Mouse (Mus musculus) left cerebral cortex, postnatal 36 days (tissue): Measurements from ENCODE around the gene Brms1. TPM values are rescaled to one million over a fixed set of nuclear protein-coding genes. Genes with fewer than 3 reads are reported as not detected.
"Not testable (repeated sequence)": the region's sequence is repeated elsewhere in the genome, so short reads cannot be mapped to it uniquely, and the experiment has no call there.

Experiments
- DNase-seq, 2 experiments: peaks; one replicate each; pipeline ENCODE4 v3.0.0; 2021 to 2022; ENCODE audit warnings: low spot score in 2 of 2, mixed read lengths in 1 of 2
- intact Hi-C: fragments of 180-260 bp; cut with DNase I; formaldehyde crosslinking; loops from one replicate; pipeline ENCODE4 v1.15.1; 2025
- total RNA-seq, 2 experiments: library from RNA; stranded (reverse); gene quantifications; 2 replicates each; pipeline ENCODE4 v1.2.3; 2021

Brms1 gene
- total RNA-seq, 2 experiments from 2014 or later, result 22.7 to 25.6 TPM

DNA sequence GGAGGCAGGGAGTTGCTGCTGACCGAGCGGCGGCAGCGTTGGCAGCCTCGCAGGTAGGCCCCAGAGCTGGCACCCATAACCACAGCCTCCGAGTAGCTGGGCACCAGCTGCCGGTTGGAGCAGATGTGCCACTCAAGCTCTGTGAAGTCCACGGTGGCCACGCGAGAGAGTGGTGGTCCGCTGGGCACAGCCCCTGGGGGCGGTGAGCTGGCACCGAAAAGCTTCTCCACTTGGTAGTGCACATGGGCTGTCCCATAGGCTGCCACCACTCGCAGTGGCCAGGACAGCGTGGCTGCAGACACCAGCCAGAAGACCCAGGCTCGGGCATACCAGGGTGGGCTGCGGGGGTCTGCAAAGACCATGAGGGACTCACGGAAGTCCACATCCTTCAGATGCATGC lies 40.9 kb downstream of the Brms1 start:
- intact Hi-C loops, result no loop called here
- no peak for DNase-seq

DNA sequence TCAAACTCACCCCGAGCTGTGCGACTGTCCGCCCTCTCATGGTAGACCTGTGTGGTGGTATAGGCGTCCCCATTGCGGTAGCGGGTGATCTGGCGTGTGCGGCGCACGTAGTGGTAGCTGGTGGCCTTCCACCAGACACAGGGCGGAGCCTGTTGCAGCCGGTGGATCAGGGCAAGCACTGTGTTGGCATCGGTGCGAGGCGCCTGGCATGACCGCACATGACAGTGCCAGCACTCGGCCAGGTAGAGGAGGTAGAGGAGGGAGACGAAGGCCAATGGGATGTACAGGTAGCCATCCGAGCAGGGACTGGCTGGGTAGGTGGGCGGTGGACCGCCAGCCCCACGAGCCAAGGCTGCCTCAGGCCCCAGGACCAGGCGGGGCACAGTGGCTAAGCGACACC lies 41.4 kb downstream of the Brms1 start:
- intact Hi-C loops, result no loop called here
- no peak for DNase-seq

DNA sequence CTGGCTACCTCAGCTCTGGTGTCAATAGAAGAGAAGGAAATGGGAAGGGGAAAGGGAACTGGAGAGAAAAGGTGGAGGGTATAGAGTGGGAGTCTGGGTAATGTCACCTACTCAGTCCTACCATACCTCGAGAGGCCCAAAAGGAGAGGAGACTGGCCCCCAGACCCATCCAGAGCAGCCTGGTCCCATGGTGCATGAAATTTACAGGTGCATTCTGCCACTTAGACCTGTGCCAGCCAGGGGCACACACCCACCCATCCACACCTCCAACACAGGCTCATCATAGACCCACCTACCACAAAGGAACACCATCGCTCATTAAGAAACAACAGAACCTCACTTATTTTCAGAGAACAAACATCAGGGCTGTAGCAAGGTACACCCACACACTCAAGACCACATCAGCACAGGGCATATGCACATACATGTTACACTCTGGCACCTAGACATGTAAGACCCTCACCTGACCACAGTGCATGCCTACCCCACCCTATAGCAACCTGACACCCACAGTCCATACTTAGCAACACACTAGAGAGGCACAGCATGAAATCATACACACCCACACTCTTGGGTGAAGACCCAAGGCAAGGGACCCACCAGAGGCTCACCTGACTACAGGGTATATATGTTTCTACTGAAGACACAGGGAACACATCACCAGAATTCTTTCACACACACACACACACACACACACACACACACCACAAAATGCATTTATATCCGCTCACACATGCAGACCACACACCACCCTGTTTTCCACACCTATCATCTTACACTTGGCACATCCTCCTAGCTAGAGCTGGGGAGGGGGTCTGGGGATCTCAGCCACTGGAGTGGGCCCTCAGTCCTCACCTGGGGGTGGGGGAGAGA lies 43.0 kb downstream of the Brms1 start:
- intact Hi-C loops, result no loop called here
- no peak for DNase-seq

DNA sequence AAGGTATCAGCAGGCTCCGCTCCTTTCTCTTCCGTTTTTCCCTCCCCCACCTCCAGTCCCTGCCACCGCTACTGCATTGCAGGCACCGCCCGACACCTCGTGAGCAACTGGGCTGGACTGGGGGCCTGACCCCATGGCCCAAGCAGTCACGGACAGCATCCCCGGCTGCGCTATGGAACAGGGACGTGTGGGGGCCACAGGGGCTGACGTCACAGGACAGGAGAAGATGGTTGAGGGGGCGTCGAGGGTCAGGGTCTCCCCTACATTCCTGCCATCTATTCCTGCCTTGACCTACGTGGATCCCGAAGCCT lies 43.6 kb downstream of the Brms1 start:
- intact Hi-C loops, result no loop called here
- no peak for DNase-seq

GRCm38 (mm10) chr19:5085145-5085863 lies 44.1 kb downstream of the Brms1 start, which contains the start of gene Tmem151a:
Tmem151a (minus strand) TSS chr19:5085531.
- peak in 1 of 2 experiments; percentile 75 for DNase-seq
- intact Hi-C loops, result no loop called here

- DNase-seq, intact Hi-C loops: not testable (repeated sequence)
Observed at GRCm38 (mm10) chr19:5086533-5086932, 45.4 kb downstream of the Brms1 start.

DNA sequence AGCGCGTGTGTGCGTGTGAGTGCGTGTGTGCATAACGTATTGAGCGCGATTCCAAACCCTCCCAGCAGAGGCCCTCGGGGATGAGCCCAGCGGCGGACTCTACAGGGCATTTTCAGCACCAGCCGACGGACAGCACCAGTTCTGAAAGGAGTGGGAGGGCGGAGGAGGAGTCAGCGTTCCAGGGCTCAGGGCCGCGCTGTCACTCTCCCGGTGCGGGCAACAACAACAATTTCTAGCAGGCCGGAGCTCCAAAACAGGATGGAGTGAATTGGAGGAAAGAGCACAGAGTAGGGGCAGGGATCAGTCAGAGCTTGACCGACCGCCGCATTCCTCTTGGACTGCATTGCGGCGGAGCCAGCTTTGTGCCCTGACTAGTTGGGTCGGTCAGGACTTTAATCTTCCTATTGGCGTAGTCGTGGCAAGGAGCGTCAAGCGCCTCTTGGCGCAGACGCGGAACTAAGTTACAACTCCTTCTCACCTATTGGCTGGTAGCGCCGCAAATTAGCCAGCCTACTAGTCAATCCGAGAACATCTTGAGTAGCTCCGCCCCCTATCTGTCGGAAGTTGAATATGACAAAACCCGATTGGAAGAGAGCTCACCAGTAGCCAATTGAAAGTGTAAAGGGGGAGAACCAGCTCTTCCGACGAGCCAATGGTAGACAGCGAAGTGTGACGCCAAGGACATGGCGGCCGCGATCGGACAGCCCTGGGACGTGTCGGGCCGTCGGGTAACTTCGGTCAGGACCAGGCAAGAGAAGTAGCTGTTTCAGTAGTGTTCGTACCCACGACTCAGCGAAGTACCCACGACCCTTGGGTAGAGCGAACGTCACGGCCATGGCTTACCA lies 47.0 kb downstream of the Brms1 start, which contains the start of gene Yif1a:
Gene Yif1a (plus strand): TSS at position 655 of the 845 bp plus-strand sequence.
- peak; percentile 91 to 94 for DNase-seq
- intact Hi-C loops, result no loop called here

DNA sequence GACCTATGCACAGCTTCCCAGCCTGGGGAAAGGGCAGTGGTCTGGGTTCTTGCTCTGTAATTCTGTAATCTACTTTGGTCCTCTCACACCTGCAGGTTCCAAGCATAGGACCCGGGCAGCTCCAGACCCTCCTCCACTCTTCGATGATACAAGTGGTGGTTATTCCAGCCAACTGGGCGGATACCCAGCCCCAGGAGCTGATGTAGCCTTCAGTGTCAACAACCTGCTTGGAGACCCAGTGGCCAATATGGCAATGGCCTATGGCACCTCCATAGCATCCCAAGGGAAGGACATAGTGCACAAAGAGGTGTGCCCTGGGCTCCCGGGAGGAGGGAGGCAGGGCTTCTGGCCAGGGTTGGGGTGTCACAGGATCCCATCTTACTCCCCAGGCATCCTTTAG lies 48.2 kb downstream of the Brms1 start:
- no peak for DNase-seq

GRCm38 (mm10) chr19:5092083-5092482 lies 50.9 kb downstream of the Brms1 start:
- no peak for DNase-seq
- intact Hi-C loops, result no loop called here

More for the DNA sequence above, 48.2 kb downstream of the Brms1 start:
- intact Hi-C loops, result no loop called here

- intact Hi-C loops, result no loop called here
- no peak for DNase-seq
Observed at GRCm38 (mm10) chr19:5093481-5094242, 52.5 kb downstream of the Brms1 start.

DNA sequence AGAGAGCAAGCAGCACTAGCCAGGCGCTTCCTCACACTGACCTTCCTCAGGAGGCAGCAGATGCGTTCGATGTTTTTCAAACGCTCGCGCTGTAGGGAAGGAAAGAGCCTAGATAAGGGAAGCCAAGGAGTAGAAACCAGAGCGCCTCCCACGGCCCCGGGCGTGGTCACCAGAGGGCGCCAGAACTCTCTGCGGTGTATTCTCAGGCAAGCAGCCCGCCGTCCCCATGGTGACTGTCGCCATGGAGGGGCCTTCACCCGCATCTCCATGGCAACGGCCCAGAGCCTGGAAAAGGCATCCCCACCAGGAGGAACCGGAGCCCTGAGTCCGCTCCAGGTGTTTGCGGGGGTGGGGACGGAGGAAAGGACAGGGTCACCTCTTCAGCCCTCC lies 53.1 kb downstream of the Brms1 start:
- DNase-seq, result peak; percentile 95 to 96
- intact Hi-C loops, result no loop called here

GRCm38 (mm10) chr19:5094746-5095417 lies 53.7 kb downstream of the Brms1 start:
- intact Hi-C loops, result loop anchor here (1.0 kb wide), 1 partner anchor 55 kb away; no protein-coding TSS in a partner anchor
- DNase-seq, result no peak

- intact Hi-C loops, result loop anchor here (1.0 kb wide), 1 partner anchor 54 kb away; no protein-coding TSS in a partner anchor
- no peak for DNase-seq
Observed at GRCm38 (mm10) chr19:5095887-5096474, 54.8 kb downstream of the Brms1 start.

GRCm38 (mm10) chr19:5097521-5098362 lies 56.6 kb downstream of the Brms1 start:
- no peak for DNase-seq
- intact Hi-C loops, result no loop called here

DNA sequence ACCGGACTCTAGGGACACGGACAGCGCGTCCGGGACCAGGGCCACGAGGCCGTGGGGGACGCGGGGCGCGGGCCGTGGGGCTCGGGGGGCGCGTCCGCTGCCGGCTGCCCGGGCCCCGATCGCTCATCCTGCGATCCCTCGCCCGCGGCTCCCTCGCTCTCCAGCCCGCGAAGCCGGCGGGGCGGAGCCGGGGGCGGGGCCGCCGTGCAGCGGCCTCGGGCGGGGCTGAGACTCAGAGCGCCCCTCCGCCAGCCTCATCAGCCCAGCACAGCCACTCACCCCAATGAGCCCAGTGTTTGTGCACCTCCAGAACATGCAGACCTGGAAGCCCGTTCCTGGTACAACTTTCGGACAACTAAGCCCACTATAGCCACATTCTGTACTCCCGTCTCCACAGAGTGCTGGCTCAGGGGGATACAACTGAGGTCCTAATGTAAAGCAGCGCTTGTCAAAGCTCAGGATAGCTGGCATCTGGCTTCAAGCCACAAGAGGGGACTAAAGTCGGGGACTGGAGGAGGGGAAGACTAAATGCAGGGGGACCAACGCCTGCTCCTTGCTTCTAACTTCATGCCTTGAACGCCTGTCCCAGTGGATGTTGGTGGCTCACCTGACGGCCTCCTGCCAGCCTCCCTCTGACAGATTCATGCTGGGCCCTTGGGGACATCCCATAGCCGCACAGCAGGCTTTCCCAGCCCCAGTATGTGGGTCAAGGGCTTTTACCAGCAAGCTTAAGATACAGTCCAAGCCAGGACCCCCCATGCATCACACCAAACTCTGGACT lies 57.4 kb downstream of the Brms1 start, which contains the start of gene Cnih2:
Gene Cnih2 (minus strand): TSS at position 159 of the 781 bp plus-strand sequence.
- peak; percentile 70 to 84 for DNase-seq

More for the DNA sequence above, 57.4 kb downstream of the Brms1 start, which contains the start of gene Cnih2:
- intact Hi-C loops, result no loop called here
